Mouse (Mus musculus): ENCODE results near the gene Pitx2. TPM values are rescaled to one million over a fixed set of nuclear protein-coding genes. Genes with fewer than 3 reads are reported as not detected.
A peak's percentile ranks its signal among the peaks of the same experiment; 100 is the strongest.

The Pitx2 gene
- polyA plus RNA-seq, 1 experiment from 2014 or later = 26.9 TPM

DNA sequence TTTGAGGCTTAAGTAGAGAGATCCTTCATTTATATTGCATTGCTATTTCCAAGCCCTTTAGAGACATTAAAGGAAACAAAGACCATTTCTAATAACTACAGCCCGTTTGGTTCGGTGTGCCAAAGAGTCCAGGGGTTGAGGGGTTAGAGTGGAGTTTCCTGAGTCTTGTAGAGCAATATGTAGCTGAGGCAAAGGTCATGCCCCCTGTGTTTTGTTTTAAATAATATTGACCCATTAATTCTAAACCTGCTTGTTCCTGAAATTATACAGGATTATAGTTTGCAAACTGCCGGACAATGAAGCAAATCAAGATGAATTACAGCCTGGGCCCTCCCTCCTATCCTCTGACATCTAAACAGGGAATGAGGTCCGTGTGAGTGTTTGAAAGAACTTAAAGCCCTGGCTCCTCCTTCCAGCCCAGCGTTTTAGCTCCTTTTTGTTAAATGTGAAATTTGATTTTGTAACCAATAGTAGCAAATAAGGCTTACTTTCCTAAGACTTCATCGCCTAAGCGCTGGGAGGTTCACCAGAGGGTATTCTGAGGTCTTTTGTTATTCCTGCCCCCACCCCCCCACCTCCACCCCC, 20.5 kb downstream of the Pitx2 start:
- H3K27ac ChIP-seq (ENCODE audit: low read length) = no peak overlapping the region
- H3K9ac ChIP-seq (ENCODE audit: low read length) = no peak overlapping the region; the same call in 1 of the 2 replicates
- peak overlapping the region; percentile 21; the same call in 1 of the 2 replicates for H3K4me2 ChIP-seq (ENCODE audit: low read depth, low read length)
- no peak for ATAC-seq (replicated peaks; ENCODE audit: extremely low read depth, insufficient read depth, low FRiP score)
- peaks cover 55% of the 10 kb centered on the region for H3K27me3 ChIP-seq (ENCODE audit: control insufficient read depth, insufficient read depth, low read length)
- H3K36me3 ChIP-seq (ENCODE audit: control insufficient read depth, insufficient read depth) = no peaks in the 10 kb centered on the region
- H3K4me3 ChIP-seq (ENCODE audit: low read length) = no peak overlapping the region
- H3K4me1 ChIP-seq (ENCODE audit: control insufficient read depth, insufficient read depth, low read length) = 0 out of 2 replicates have a peak, but pooled peaks cover 5% of the 10 kb centered on the region
- no peaks in the 10 kb centered on the region for H3K9me3 ChIP-seq (replicated peaks; ENCODE audit: control insufficient read depth, low read length)
- WGBS = 18% methylated on average over 7 of the region's 7 CpGs

DNA sequence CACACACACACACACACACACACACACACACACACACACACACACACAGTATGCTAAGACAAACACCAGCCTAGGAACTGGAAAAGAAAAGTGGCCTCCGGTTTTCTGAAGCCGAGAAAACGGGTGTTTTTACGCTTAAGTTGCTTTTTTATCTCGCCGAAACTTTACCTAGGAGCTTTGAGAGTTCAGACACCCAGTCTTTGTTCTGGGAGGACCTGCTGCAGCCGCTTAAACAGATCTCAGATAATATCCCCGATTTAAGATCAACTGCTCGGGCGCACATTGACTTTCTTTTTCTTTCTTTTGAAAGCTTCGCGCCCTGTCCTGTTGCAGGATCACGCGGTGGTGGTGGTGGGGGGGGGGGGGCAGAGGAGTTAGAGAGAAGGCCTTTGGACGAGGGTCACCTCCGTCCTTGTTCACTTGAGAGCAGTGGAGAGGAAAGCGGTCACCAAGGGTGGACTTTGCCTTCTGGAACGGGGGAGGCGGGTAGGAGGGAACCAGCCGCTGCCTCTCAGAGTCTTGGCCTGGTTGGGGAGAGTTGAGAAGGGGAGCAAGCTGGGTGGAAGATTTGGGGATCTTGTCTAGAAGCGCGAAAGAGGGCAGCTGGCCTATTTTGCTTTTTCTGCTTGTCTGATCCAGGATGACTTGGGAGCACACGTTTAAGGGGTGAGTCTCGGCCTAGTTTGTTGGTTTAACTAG, 21.2 kb downstream of the Pitx2 start:
- H3K4me1 ChIP-seq (ENCODE audit: control insufficient read depth, insufficient read depth, low read length) = 0 out of 2 replicates have a peak, but pooled peaks cover 5% of the 10 kb centered on the region
- ATAC-seq (replicated peaks; ENCODE audit: extremely low read depth, insufficient read depth, low FRiP score) = no peak
- H3K4me3 ChIP-seq (ENCODE audit: low read length) = peak overlapping the region; percentile 8
- WGBS = 15% methylated on average over 24 of the region's 24 CpGs
- H3K27me3 ChIP-seq (ENCODE audit: control insufficient read depth, insufficient read depth, low read length) = peaks cover 59% of the 10 kb centered on the region
- no peaks in the 10 kb centered on the region for H3K9me3 ChIP-seq (replicated peaks; ENCODE audit: control insufficient read depth, low read length)
- no peaks in the 10 kb centered on the region for H3K36me3 ChIP-seq (ENCODE audit: control insufficient read depth, insufficient read depth)
- H3K27ac ChIP-seq (ENCODE audit: low read length) = peak overlapping the region; percentile 39
- peak overlapping the region; percentile 49 for H3K4me2 ChIP-seq (ENCODE audit: low read depth, low read length)
- H3K9ac ChIP-seq (ENCODE audit: low read length) = peak overlapping the region; percentile 43; the same call in 1 of the 2 replicates

DNA sequence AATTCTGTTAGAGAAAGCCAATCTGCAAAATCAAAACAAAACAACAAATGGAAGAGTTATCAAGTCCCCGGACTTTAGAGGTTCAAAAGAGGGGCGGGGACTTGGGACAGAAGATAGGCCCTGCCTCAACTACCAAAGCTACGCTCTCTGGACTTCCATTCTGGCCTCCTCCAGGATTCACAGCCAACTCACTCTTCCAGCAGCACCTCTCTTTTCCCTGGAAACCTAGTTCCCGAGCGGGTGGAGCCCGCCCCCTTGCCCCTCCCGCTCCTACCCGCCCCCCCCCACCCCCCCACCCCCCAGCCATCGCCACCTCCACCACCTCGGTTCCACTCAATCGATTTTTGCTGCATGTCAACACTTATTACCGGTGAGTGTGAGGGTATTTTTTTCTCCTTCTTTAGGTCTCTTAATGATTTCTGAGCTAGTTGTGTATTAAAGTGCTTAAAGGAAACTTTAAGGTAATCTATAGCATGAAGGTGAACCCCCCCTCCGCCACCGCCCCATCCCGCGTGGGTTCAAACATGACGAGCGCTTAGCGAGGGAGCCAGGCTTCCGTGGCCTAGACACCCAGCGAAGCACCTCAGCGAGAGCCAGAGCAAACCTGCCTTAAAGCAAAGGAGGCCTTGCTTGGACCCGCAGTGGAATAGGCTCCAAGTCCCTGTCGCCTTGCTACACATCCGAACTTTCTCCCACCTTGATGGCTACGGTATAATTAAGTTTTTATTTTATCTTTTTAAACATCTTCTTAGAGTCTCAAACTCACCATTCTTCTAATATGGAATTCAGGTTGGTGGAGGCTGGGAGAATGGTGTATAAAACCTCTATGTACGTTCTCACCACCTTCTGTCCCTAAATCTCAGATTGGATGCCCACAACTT, 21.9 kb downstream of the Pitx2 start:
- Histone ChIP-seq H3K4me2 (ENCODE audit: low read depth, low read length) (peak overlapping the region; percentile 49), H3K27ac (ENCODE audit: low read length) (peak overlapping the region; percentile 39), H3K36me3 (ENCODE audit: control insufficient read depth, insufficient read depth) (no peaks in the 10 kb centered on the region), H3K9me3 (replicated peaks; ENCODE audit: control insufficient read depth, low read length) (no peaks in the 10 kb centered on the region), H3K9ac (ENCODE audit: low read length) (no peak overlapping the region), H3K4me3 (ENCODE audit: low read length) (no peak overlapping the region), H3K4me1 (ENCODE audit: control insufficient read depth, insufficient read depth, low read length) (0 out of 2 replicates have a peak, but pooled peaks cover 5% of the 10 kb centered on the region), H3K27me3 (ENCODE audit: control insufficient read depth, insufficient read depth, low read length) (peaks cover 67% of the 10 kb centered on the region)
- WGBS = 13% methylated on average over 27 of the region's 27 CpGs
- ATAC-seq (replicated peaks; ENCODE audit: extremely low read depth, insufficient read depth, low FRiP score) = no peak

DNA sequence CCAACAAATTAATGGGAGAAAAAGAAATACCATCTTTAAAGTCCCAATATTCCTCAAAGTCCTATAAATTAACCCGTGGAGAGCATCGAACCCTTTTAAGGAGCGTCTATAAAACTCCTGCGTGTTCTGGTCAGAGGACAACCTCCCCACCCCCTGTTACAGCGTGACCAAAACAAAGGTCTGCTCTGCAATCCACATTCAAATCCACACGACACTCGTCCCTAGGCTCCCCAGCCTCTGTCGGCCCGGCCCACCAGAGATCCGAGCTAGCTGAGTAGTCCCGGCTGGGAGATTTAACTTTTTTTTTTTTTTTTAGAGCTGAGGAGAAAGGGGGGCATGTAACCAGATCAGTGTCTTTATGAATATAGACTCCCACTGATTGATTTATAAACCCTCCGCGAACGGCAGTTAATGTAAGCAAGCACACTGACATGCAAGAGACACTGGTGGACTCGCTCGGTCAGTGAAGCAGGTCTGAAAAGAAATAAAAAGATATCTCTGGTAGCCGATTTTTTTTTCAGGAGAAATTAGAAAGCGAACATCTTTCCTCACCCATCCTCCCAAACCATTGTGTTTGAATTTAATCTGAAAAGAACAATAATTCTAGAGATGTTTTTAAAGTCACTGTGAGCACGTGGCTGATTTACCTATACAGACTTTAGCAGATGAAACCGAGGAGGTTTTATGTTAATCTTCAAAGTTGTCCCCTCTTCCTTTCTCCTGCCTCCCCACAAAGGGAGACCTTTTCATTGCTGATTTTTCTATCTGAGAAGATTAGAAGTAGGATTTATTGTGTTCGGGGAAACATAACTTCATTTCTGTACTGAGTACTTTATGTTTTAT, 23.0 kb downstream of the Pitx2 start:
- no peak overlapping the region for H3K27ac ChIP-seq (ENCODE audit: low read length)
- 0 out of 2 replicates have a peak, but pooled peaks cover 5% of the 10 kb centered on the region for H3K4me1 ChIP-seq (ENCODE audit: control insufficient read depth, insufficient read depth, low read length)
- H3K4me2 ChIP-seq (ENCODE audit: low read depth, low read length) = peak overlapping the region; percentile 14; the same call in 1 of the 2 replicates
- no peak overlapping the region for H3K9ac ChIP-seq (ENCODE audit: low read length)
- H3K9me3 ChIP-seq (replicated peaks; ENCODE audit: control insufficient read depth, low read length) = no peaks in the 10 kb centered on the region
- no peaks in the 10 kb centered on the region for H3K36me3 ChIP-seq (ENCODE audit: control insufficient read depth, insufficient read depth)
- no peak for ATAC-seq (replicated peaks; ENCODE audit: extremely low read depth, insufficient read depth, low FRiP score)
- WGBS = 11% methylated on average over 21 of the region's 21 CpGs
- peaks cover 67% of the 10 kb centered on the region for H3K27me3 ChIP-seq (ENCODE audit: control insufficient read depth, insufficient read depth, low read length)
- H3K4me3 ChIP-seq (ENCODE audit: low read length) = no peak overlapping the region

DNA sequence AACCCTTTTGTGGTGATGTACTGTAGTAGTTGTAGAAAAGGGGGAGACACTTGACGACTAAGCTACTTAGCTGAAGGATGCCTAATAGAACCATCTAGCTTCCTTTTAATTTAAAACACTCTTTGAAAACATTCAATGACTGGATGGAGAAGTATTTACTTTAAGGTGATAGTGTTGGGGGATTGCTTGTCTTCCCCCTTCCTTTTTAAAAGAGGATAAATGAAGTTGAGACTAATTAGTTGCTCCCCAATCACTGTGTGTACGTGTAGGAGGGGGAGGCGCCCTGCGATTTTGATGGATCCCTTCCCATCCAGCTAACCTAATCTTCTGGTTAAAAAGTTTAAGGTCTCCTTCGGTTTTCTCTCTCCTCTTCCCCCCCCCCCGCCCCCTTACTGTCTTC, 23.7 kb downstream of the Pitx2 start:
- Histone ChIP-seq H3K27ac (ENCODE audit: low read length) (no peak overlapping the region), H3K36me3 (ENCODE audit: control insufficient read depth, insufficient read depth) (no peaks in the 10 kb centered on the region), H3K4me3 (ENCODE audit: low read length) (no peak overlapping the region; the same call in 1 of the 2 replicates), H3K9me3 (replicated peaks; ENCODE audit: control insufficient read depth, low read length) (no peaks in the 10 kb centered on the region), H3K4me1 (ENCODE audit: control insufficient read depth, insufficient read depth, low read length) (0 out of 2 replicates have a peak, but pooled peaks cover 5% of the 10 kb centered on the region), H3K4me2 (ENCODE audit: low read depth, low read length) (peak overlapping the region; percentile 51), H3K27me3 (ENCODE audit: control insufficient read depth, insufficient read depth, low read length) (peaks cover 66% of the 10 kb centered on the region), H3K9ac (ENCODE audit: low read length) (no peak overlapping the region; the same call in 1 of the 2 replicates)
- ATAC-seq (replicated peaks; ENCODE audit: extremely low read depth, insufficient read depth, low FRiP score) = no peak
- WGBS = 9% methylated on average over 6 of the region's 6 CpGs

DNA sequence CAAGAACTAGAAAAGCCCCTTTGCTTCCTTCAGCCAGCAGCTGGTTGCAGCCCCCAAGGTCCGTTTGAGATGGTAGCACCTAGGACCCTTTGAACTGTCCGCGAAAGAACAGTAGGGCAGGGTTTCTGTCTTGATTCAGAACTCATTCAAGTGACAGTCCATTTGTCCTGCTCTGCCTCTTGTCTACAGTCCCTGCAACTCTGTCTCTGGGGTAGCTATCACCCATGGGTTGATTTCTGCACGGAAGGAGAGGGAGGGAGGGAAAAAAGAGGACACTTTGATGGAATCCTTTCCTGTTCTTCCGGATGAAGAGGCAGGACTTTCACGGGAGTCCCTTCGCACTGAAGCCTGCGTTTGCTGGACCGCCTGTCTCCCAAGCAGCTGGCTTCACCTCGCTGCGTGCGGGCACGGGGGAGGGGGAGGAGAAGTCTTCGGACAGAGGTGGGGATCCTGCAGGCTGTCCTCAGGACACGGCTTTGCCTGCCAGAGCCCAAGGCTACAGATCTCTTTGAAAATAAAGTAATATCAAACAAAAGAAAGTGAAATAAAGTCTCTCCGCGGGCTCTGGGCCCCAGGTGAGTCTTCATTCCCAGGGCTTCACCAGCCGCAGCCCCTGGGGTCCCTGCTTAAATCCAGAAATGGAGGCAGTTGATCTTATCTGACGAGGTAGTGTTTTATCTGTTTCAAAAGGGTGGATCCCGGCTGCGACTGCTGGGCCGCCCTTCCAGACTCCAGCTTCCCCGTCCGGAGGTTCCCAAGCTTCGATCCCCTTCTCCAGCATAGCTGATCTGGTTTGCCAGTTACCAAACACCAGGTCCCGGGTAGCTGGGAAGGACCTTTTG, 24.5 kb downstream of the Pitx2 start:
- Histone ChIP-seq H3K9ac (ENCODE audit: low read length) (peak overlapping the region; percentile 21), H3K27ac (ENCODE audit: low read length) (no peak overlapping the region)

DNA sequence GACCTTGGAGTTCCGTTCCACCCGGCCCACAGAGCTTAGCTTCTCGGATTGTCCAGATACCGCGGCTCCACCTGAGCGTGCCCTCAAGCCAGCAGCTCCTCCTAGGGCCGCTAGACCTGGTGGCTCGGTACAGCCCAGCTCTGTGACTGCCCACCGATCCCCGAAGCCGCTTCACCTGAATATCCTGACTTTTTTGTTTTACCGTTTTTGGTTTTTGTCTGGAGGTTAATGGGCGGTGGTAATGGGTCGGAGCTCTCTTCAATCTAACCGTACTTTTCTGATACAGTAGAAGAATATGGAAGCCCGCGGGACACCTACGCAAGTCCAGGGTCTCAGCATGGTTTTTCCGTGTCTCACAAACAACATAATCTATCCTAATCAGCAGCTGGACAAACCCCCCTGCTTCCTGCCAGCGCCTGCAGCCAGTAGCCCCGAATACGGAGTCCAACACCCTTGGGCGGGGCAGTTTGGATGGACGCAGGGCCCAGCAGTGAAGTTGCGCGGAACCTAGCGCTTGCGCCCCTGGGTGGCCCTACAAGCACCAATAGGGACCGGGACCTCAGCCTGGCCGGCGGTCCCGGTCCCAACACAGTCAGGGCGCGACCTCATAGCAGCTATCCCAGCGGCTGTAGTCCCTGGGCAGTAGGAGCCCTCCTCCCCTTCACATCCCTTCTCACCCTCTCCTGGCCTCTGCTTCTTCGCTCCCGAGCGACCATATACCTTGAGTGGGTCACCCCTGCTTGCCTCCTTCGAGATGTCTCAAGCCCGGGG, 25.3 kb downstream of the Pitx2 start:
- H3K9ac ChIP-seq (ENCODE audit: low read length) = peak overlapping the region; percentile 36
- H3K9me3 ChIP-seq (replicated peaks; ENCODE audit: control insufficient read depth, low read length) = no peaks in the 10 kb centered on the region
- peaks cover 63% of the 10 kb centered on the region for H3K27me3 ChIP-seq (ENCODE audit: control insufficient read depth, insufficient read depth, low read length)
- H3K36me3 ChIP-seq (ENCODE audit: control insufficient read depth, insufficient read depth) = no peaks in the 10 kb centered on the region
- peak overlapping the region; percentile 51 for H3K4me2 ChIP-seq (ENCODE audit: low read depth, low read length)
- ATAC-seq (replicated peaks; ENCODE audit: extremely low read depth, insufficient read depth, low FRiP score) = 0 out of 2 replicates have a peak, but pooled peaks have one; percentile 14
- WGBS = 1% methylated on average over 40 of the region's 40 CpGs
- H3K4me3 ChIP-seq (ENCODE audit: low read length) = peak overlapping the region; percentile 42
- 0 out of 2 replicates have a peak, but pooled peaks cover 5% of the 10 kb centered on the region for H3K4me1 ChIP-seq (ENCODE audit: control insufficient read depth, insufficient read depth, low read length)
- H3K27ac ChIP-seq (ENCODE audit: low read length) = no peak overlapping the region

More for the DNA sequence above, 24.5 kb downstream of the Pitx2 start:
- Histone ChIP-seq H3K4me1 (ENCODE audit: control insufficient read depth, insufficient read depth, low read length) (0 out of 2 replicates have a peak, but pooled peaks cover 5% of the 10 kb centered on the region), H3K4me2 (ENCODE audit: low read depth, low read length) (peak overlapping the region; percentile 51), H3K27me3 (ENCODE audit: control insufficient read depth, insufficient read depth, low read length) (peaks cover 66% of the 10 kb centered on the region), H3K9me3 (replicated peaks; ENCODE audit: control insufficient read depth, low read length) (no peaks in the 10 kb centered on the region), H3K4me3 (ENCODE audit: low read length) (peak overlapping the region; percentile 42), H3K36me3 (ENCODE audit: control insufficient read depth, insufficient read depth) (no peaks in the 10 kb centered on the region)
- ATAC-seq (replicated peaks; ENCODE audit: extremely low read depth, insufficient read depth, low FRiP score) = no peak
- WGBS = 2% methylated on average over 26 of the region's 26 CpGs
